Mouse (Mus musculus): Measurements from ENCODE around the gene Gm15023.
"Not testable (repeated sequence)": the region's sequence is repeated elsewhere in the genome, so short reads cannot be mapped to it uniquely, and the experiment has no call there.

The Gm15023 gene

GRCm38 (mm10) chrX:135177532-135177931, at the start of gene Gm15023:
Gene Gm15023, minus strand, starts transcription at chrX:135177632.
- DNase-seq (ENCODE audit: low spot score in 2 of 2), result not testable (repeated sequence)

- peak; percentile 23 to 47 for DNase-seq (ENCODE audit: low spot score in 2 of 2)
Observed at GRCm38 (mm10) chrX:135210436-135211221, 33.2 kb upstream of the Gm15023 start, which contains the start of gene Tceal6. Gene Tceal6, minus strand, starts transcription at chrX:135210687.

- DNase-seq (ENCODE audit: low spot score in 2 of 2), result peak; percentile 14 to 19
Observed at GRCm38 (mm10) chrX:135209773-135210435, 32.5 kb upstream of the Gm15023 start.

GRCm38 (mm10) chrX:135189924-135190323, 12.5 kb upstream of the Gm15023 start:
- not testable (repeated sequence) for DNase-seq (ENCODE audit: low spot score in 2 of 2)

GRCm38 (mm10) chrX:135188661-135189060, 11.2 kb upstream of the Gm15023 start:
- not testable (repeated sequence) for DNase-seq (ENCODE audit: low spot score in 2 of 2)

Data from frontal cortex, postnatal 10 days (tissue).